Mouse (Mus musculus) embryonic facial prominence, embryonic 14.5 days (tissue): ENCODE measurements around the gene Sphkap. TPM values are rescaled to one million over a fixed set of nuclear protein-coding genes. Genes with fewer than 3 reads are reported as not detected.

ENCODE experiments used
- ATAC-seq: fragments of 200-750 bp; cut with Nextera tagmentation; 2 replicates; pipeline ENCODE4 v1.8.0; 2017; ENCODE audit warnings: low read depth, moderate number of reproducible peaks, moderate TSS enrichment
- DNase-seq: peaks from one replicate; pipeline ENCODE4 v3.0.0-alpha.2; 2015; ENCODE audit warnings: low spot score
- H3K27ac ChIP-seq: fragments of 300-500 bp; sonication (generic); replicated peaks from 2 replicates; pipeline ENCODE4 v1.5.1; 2014; ENCODE audit warnings: low read depth, mild to moderate bottlenecking, low read length, moderate library complexity
- H3K27me3 ChIP-seq: fragments of 300-500 bp; sonication (generic); replicated peaks from 2 replicates; pipeline ENCODE4 v1.6.1; 2014; ENCODE audit warnings: low read length; ENCODE audit not compliant: control insufficient read depth, insufficient read depth
- H3K36me3 ChIP-seq: fragments of 300-500 bp; sonication (generic); 2 replicates; pipeline ENCODE4 v1.6.1; 2014; ENCODE audit warnings: low read length, mixed read lengths; ENCODE audit not compliant: control insufficient read depth, insufficient read depth
- H3K4me1 ChIP-seq: fragments of 300-500 bp; sonication (generic); 2 replicates; pipeline ENCODE4 v1.6.1; 2014; ENCODE audit warnings: antibody characterized with exemption, low read length; ENCODE audit not compliant: control insufficient read depth, insufficient read depth
- H3K4me2 ChIP-seq: fragments of 300-500 bp; sonication (generic); 2 replicates; pipeline ENCODE4 v1.6.1; 2014; ENCODE audit warnings: low read depth, mild to moderate bottlenecking, low read length, moderate library complexity, mixed read lengths
- H3K4me3 ChIP-seq: fragments of 300-500 bp; sonication (generic); 2 replicates; pipeline ENCODE4 v1.5.1; 2014; ENCODE audit warnings: low read depth, mild to moderate bottlenecking, low read length
- H3K9ac ChIP-seq: fragments of 300-500 bp; sonication (generic); 2 replicates; pipeline ENCODE4 v1.6.1; 2014; ENCODE audit warnings: low read depth, mild to moderate bottlenecking, low read length, moderate library complexity, mixed read lengths
- H3K9me3 ChIP-seq: fragments of 300-500 bp; sonication (generic); 2 replicates; pipeline ENCODE4 v1.6.1; 2016; ENCODE audit warnings: low read length; ENCODE audit not compliant: control insufficient read depth
- WGBS: fragments of 180-500 bp; shearing (Covaris S2); extraction: QIAGEN DNeasy Blood & Tissue Kit; methylation state at CpG from one replicate; pipeline ENCODE4 v1.1.7; 2014; 5-methylcytosine and 5-hydroxymethylcytosine counted together
- polyA plus RNA-seq: library from polyadenylated mRNA; unstranded; fragments of >200 nt; fragmentation: Nextera tagmentation; extraction: Ambion mirVana; gene quantifications from 2 replicates; pipeline ENCODE4 v1.2.1, GENCODE M21; 2014

The Sphkap gene
- polyA plus RNA-seq, 1 experiment from 2014 or later = 2.5 TPM

DNA sequence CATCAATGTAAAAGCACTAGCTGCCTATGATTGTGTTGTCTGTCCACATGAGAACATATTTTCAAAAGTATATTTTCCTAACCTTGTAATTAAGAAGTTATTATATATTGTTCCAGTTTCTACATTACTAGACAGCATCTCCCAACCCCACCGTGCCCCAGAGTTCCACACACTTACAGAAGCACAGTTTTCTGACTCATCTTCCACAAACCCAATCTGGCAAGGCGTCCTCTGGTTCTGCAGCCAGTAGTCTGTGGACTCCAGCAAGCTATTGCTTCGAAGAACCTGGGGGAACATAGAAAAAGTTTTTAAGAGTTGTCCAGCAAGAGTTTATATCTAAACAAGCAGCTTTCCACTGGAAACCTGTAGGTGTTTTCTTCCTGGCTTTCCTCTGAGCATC, 68.6 kb downstream of the Sphkap start:
- Histone ChIP-seq H3K9ac (no peak overlapping the region), H3K9me3 (no peaks in the 10 kb centered on the region), H3K27me3 (no peaks in the 10 kb centered on the region), H3K27ac (no peak overlapping the region), H3K4me1 (no peaks in the 10 kb centered on the region), H3K4me2 (no peak overlapping the region), H3K36me3 (no peaks in the 10 kb centered on the region), H3K4me3 (no peak overlapping the region)
- DNase-seq (no peak), ATAC-seq (no peak)
- 83% methylated on average over 3 of the region's 3 CpGs for WGBS

DNA sequence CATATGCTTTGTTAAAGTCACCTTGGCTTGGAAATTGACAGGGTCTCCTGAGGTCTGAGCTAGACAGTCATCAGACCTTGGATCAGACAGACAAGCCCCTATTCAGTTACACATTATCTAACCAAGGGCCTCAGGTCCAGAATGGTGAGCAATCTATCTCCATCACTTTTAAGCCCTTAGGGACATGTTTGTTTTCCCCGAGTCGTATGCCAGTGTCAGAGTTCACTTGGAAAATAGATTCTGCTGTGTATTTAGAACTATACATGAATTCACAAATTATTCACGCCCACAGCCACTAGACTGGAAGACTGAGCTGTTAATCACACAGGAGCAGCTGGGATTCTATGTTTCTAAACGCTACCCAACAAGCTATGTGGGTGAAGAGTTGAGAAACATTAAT, 91.1 kb downstream of the Sphkap start:
- Histone ChIP-seq H3K4me1 (no peaks in the 10 kb centered on the region), H3K4me3 (no peak overlapping the region), H3K9me3 (no peaks in the 10 kb centered on the region), H3K27me3 (no peaks in the 10 kb centered on the region), H3K9ac (no peak overlapping the region), H3K36me3 (no peaks in the 10 kb centered on the region), H3K27ac (no peak overlapping the region), H3K4me2 (no peak overlapping the region)
- 43% methylated on average over 4 of the region's 4 CpGs for WGBS
- ATAC-seq (no peak), DNase-seq (peak; percentile 18)

DNA sequence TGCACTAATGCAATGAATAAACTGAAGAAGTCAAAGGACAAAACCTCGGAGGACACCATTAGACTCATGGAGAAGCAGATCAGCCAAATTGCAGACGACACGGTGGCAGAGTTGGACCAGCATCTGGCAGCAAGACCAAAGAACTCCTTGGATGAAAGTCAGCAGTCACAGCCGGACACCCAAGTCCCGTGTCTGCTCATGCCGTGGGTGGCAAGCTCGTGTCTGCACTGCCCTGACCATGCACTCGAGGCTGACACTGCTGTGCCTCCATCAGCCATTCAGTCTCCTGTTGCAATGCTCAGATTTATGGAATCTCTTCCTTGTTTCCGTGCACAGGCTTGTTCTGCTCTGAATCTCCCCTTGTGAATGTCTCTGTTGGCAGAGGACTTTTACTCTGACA, 92.9 kb downstream of the Sphkap start:
- Histone ChIP-seq H3K4me2 (no peak overlapping the region), H3K27me3 (no peaks in the 10 kb centered on the region), H3K4me1 (no peaks in the 10 kb centered on the region), H3K36me3 (no peaks in the 10 kb centered on the region), H3K4me3 (no peak overlapping the region), H3K9ac (no peak overlapping the region), H3K27ac (no peak overlapping the region), H3K9me3 (no peaks in the 10 kb centered on the region)
- WGBS = 86% methylated on average over 9 of the region's 9 CpGs
- no peak for ATAC-seq
- DNase-seq = no peak

DNA sequence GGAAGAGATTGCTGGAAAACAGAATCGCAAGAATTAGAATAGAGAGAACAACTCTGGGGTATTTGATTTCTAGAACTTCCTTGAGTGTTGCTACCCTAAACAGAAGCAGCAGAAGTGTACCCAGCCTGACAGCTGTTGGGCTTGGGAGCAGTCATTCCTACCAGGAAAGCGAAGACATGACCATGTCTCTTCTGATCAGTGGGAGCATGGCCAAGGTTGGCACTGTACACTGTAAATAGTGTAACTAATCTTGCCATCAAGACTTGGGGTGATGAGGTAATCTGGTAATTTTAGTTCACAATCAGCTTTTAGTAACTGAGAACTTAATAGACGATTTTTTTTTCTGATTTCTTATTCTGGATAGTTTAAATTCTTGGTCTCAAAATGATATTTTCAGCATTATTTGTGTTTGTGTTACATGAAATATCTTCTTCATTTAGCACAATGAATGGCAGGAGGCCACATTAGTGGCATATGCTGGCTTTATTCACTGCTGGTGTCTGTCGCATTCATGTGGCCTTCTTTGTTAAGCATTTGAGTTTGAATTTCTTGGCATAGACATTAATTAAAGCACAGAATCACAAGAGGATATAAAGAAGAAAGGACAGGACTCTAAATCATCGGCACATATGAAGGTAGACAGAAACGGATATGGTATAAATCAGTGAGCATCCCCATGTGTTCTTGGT, 96.2 kb downstream of the Sphkap start:
- Histone ChIP-seq H3K4me3 (no peak overlapping the region), H3K9me3 (no peaks in the 10 kb centered on the region), H3K9ac (no peak overlapping the region), H3K27ac (no peak overlapping the region), H3K4me1 (no peaks in the 10 kb centered on the region), H3K36me3 (no peaks in the 10 kb centered on the region), H3K27me3 (no peaks in the 10 kb centered on the region), H3K4me2 (no peak overlapping the region)
- 71% methylated on average over 6 of the region's 6 CpGs for whole genome bisulfite sequencing
- DNase-seq (no peak), ATAC-seq (no peak)

DNA sequence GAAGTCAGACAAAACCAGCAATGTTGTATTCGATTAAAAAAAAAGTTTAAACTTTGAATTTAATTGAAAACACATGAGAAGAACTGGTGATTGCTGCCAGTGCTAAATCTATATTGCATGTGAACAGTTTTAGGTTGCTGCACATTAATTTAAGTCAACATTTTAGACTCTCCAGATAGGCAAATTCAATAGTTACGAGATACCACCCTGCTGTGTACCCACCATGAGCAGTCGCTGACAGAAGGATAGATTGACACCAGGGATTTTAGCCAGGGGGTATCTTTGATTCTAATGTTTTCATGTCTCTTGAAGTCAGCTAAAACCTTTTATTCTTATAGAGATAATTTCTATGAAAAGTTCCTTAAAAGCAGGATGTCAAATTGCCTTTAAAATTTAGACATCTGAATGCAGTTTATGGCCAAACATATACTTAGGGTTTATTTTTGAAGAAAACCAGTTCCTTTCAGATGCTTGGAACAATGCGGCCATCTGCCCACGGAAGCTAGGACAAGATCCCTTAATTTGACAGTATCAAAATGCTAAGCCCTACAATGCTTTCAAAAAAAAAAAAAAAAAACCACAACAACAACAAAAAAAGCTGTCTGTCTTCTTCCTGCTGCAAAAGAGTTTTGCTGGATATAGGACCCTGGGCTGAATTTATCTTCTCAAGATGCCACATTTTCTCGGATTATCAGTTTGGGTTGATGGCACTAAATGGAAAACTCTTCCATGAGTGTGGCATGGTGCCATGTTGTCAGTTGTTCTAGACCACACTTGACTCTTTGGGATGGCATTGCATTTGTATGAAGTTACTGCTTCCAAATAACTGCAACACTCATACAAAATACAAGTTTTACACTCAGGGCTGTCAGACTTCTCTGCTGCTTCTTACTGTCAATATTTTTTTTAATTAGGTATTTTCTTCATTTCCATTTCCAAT, 110.6 kb downstream of the Sphkap start:
- Histone ChIP-seq H3K4me2 (no peak overlapping the region), H3K9ac (no peak overlapping the region), H3K27ac (no peak overlapping the region), H3K36me3 (no peaks in the 10 kb centered on the region), H3K9me3 (no peaks in the 10 kb centered on the region), H3K4me3 (no peak overlapping the region), H3K4me1 (no peaks in the 10 kb centered on the region), H3K27me3 (no peaks in the 10 kb centered on the region)
- ATAC-seq (no peak), DNase-seq (peak; percentile 30)
- WGBS = 47% methylated on average over 6 of the region's 6 CpGs

DNA sequence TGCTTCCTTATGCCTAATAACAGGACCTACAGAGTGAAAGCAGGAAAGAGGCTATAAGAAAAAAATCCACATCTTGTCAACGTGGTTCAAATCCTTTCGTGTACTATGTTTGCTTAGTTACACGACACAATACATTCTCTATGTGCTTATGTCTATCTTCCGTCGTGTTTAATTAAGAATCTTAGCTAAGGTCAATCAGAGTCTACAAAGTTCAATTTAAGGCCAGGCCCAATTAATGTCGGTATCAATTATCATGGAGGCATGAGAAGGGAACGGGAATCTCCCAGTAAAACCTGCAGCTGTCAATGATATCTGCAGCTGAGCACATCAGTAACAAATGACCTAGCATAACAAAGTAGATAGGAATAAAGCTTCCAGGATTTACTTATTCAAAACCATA, 122.1 kb downstream of the Sphkap start:
- Histone ChIP-seq H3K36me3 (no peaks in the 10 kb centered on the region), H3K27ac (no peak overlapping the region), H3K4me3 (no peak overlapping the region), H3K27me3 (no peaks in the 10 kb centered on the region), H3K4me2 (no peak overlapping the region), H3K9me3 (no peaks in the 10 kb centered on the region), H3K4me1 (no peaks in the 10 kb centered on the region), H3K9ac (no peak overlapping the region)
- DNase-seq (peak; percentile 37), ATAC-seq (no peak; the same call in 1 of the 2 replicates)
- WGBS = 48% methylated on average over 7 of the region's 7 CpGs

DNA sequence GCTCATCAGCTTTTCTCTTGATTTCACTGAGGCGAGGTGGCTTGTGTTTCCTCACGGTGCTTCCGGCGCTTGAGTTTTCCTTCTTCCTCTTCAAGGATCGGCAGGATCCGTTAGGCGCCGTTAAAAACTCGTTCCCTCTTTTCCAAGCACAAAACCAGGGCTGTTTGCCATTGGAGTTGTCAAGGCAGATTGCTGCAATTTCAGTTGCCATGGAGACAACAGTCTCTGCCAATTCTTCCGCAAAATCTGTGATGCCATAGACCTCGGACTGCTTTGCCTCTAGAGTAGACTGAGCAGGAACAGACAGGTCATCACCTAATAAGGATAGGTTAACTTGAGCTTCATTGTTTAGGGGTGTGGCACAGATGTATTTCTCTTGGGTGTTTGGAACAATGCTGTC, 131.0 kb downstream of the Sphkap start:
- H3K27ac ChIP-seq = no peak overlapping the region
- H3K9ac ChIP-seq = no peak overlapping the region
- no peak for ATAC-seq
- H3K4me3 ChIP-seq = no peak overlapping the region
- H3K4me1 ChIP-seq = no peaks in the 10 kb centered on the region
- H3K27me3 ChIP-seq = no peaks in the 10 kb centered on the region
- no peaks in the 10 kb centered on the region for H3K36me3 ChIP-seq
- no peak overlapping the region for H3K4me2 ChIP-seq
- 75% methylated on average over 11 of the region's 11 CpGs for WGBS
- DNase-seq = peak; percentile 36
- no peaks in the 10 kb centered on the region for H3K9me3 ChIP-seq

DNA sequence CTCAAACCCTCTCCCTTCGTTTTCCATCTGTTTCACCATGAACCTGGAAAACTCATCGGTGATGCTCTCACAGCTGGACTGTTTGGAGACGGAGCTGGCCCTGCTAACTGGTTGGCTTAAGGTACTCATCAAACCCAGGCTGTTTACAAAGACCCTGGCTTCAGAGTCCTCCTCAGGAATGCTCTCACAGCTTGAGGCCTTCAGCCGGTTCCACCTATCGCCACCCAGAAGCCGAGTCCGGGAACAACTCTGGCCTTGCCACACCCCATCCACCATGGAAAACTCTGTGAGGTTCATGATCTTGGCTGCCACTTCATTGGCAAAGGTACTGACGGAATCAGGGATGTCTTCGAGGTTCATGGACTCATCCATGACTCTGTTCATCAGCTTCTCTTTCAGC, 131.4 kb downstream of the Sphkap start:
- Histone ChIP-seq H3K9ac (no peak overlapping the region), H3K36me3 (no peaks in the 10 kb centered on the region), H3K9me3 (no peaks in the 10 kb centered on the region), H3K27ac (no peak overlapping the region), H3K27me3 (no peaks in the 10 kb centered on the region), H3K4me3 (no peak overlapping the region), H3K4me2 (no peak overlapping the region), H3K4me1 (no peaks in the 10 kb centered on the region)
- DNase-seq (no peak), ATAC-seq (no peak)
- 85% methylated on average over 9 of the region's 9 CpGs for WGBS
